Mouse (Mus musculus): Measurements from ENCODE around the gene Slc15a3. TPM values are rescaled to one million over a fixed set of nuclear protein-coding genes. Genes with fewer than 3 reads are reported as not detected.

Slc15a3 gene
- polyA plus RNA-seq, 1 experiment from 2014 or later: 0.93 TPM

GRCm38 (mm10) chr19:10900315-10900714, 60.8 kb downstream of the Slc15a3 start:
- Histone ChIP-seq H3K4me1 (replicated peaks; ENCODE audit: insufficient read depth, low read length) (peaks cover 10% of the 10 kb centered on the region; the same call in 1 of the 2 replicates), H3K27ac (no peak overlapping the region), H3K9ac (ENCODE audit: low read depth, low read length) (no peak overlapping the region), H3K27me3 (ENCODE audit: insufficient read depth, low read length) (no peaks in the 10 kb centered on the region), H3K9me3 (replicated peaks; ENCODE audit: low read length) (no peaks in the 10 kb centered on the region), H3K4me3 (replicated peaks; ENCODE audit: low read depth, low read length) (no peak overlapping the region), H3K4me2 (ENCODE audit: low read length) (no peak overlapping the region), H3K36me3 (ENCODE audit: insufficient read depth, low read length) (peaks cover 63% of the 10 kb centered on the region)
- no peak for DNase-seq (ENCODE audit: low spot score)
- 81% methylated on average over 6 of the region's 6 CpGs for WGBS
- TF ChIP-seq CTCF (IDR thresholded peaks at IDR 0.05; ENCODE audit: low read depth): no peak
- ATAC-seq (replicated peaks; ENCODE audit: low FRiP score, low read depth): no peak

- H3K27ac ChIP-seq: no peak overlapping the region
- H3K9me3 ChIP-seq (replicated peaks; ENCODE audit: low read length): no peaks in the 10 kb centered on the region
- peaks cover 63% of the 10 kb centered on the region for H3K36me3 ChIP-seq (ENCODE audit: insufficient read depth, low read length)
- no peak overlapping the region for H3K4me2 ChIP-seq (ENCODE audit: low read length)
- no peak overlapping the region for H3K4me3 ChIP-seq (replicated peaks; ENCODE audit: low read depth, low read length)
- H3K27me3 ChIP-seq (ENCODE audit: insufficient read depth, low read length): no peaks in the 10 kb centered on the region
- ATAC-seq (replicated peaks; ENCODE audit: low FRiP score, low read depth): no peak
- no peak overlapping the region for H3K9ac ChIP-seq (ENCODE audit: low read depth, low read length)
- no peak for DNase-seq (ENCODE audit: low spot score)
- WGBS: 92% methylated on average over 5 of the region's 5 CpGs
- H3K4me1 ChIP-seq (replicated peaks; ENCODE audit: insufficient read depth, low read length): peaks cover 14% of the 10 kb centered on the region; the same call in 1 of the 2 replicates
- no peak for TF ChIP-seq CTCF (IDR thresholded peaks at IDR 0.05; ENCODE audit: low read depth)
These were observed 61.5 kb downstream of the Slc15a3 start for GRCm38 (mm10) chr19:10901046-10901445.

- Histone ChIP-seq H3K36me3 (ENCODE audit: insufficient read depth, low read length) (peaks cover 53% of the 10 kb centered on the region), H3K9ac (ENCODE audit: low read depth, low read length) (no peak overlapping the region), H3K4me1 (replicated peaks; ENCODE audit: insufficient read depth, low read length) (peaks cover 5% of the 10 kb centered on the region; the same call in 1 of the 2 replicates), H3K4me2 (ENCODE audit: low read length) (no peak overlapping the region), H3K27ac (peak overlapping the region; percentile 82; the same call in 1 of the 2 replicates), H3K27me3 (ENCODE audit: insufficient read depth, low read length) (no peaks in the 10 kb centered on the region), H3K4me3 (replicated peaks; ENCODE audit: low read depth, low read length) (no peak overlapping the region), H3K9me3 (replicated peaks; ENCODE audit: low read length) (no peaks in the 10 kb centered on the region)
- no peak for TF ChIP-seq CTCF (IDR thresholded peaks at IDR 0.05; ENCODE audit: low read depth)
- DNase-seq (ENCODE audit: low spot score) (no peak), ATAC-seq (replicated peaks; ENCODE audit: low FRiP score, low read depth) (no peak)
- 79% methylated on average over 5 of the region's 5 CpGs for whole genome bisulfite sequencing
These were observed 65.0 kb downstream of the Slc15a3 start for GRCm38 (mm10) chr19:10904512-10904911.

GRCm38 (mm10) chr19:10904927-10905727, 65.6 kb downstream of the Slc15a3 start:
- H3K27me3 ChIP-seq (ENCODE audit: insufficient read depth, low read length): no peaks in the 10 kb centered on the region
- H3K4me1 ChIP-seq (replicated peaks; ENCODE audit: insufficient read depth, low read length): peaks cover 5% of the 10 kb centered on the region; the same call in 1 of the 2 replicates
- 28% methylated on average over 7 of the region's 7 CpGs for WGBS
- no peaks in the 10 kb centered on the region for H3K9me3 ChIP-seq (replicated peaks; ENCODE audit: low read length)
- H3K27ac ChIP-seq: peak overlapping the region; percentile 82
- H3K4me2 ChIP-seq (ENCODE audit: low read length): no peak overlapping the region
- peak; percentile 95 for DNase-seq (ENCODE audit: low spot score)
- H3K36me3 ChIP-seq (ENCODE audit: insufficient read depth, low read length): peaks cover 47% of the 10 kb centered on the region
- H3K9ac ChIP-seq (ENCODE audit: low read depth, low read length): no peak overlapping the region
- peak; percentile 34; the same call in 1 of the 2 replicates for TF ChIP-seq CTCF (IDR thresholded peaks at IDR 0.05; ENCODE audit: low read depth)
- ATAC-seq (replicated peaks; ENCODE audit: low FRiP score, low read depth): peak; percentile 85
- H3K4me3 ChIP-seq (replicated peaks; ENCODE audit: low read depth, low read length): no peak overlapping the region

GRCm38 (mm10) chr19:10905728-10906000, 66.1 kb downstream of the Slc15a3 start:
- Histone ChIP-seq H3K4me2 (ENCODE audit: low read length) (no peak overlapping the region), H3K9me3 (replicated peaks; ENCODE audit: low read length) (no peaks in the 10 kb centered on the region), H3K4me1 (replicated peaks; ENCODE audit: insufficient read depth, low read length) (peaks cover 5% of the 10 kb centered on the region; the same call in 1 of the 2 replicates), H3K36me3 (ENCODE audit: insufficient read depth, low read length) (peaks cover 42% of the 10 kb centered on the region), H3K4me3 (replicated peaks; ENCODE audit: low read depth, low read length) (no peak overlapping the region), H3K9ac (ENCODE audit: low read depth, low read length) (no peak overlapping the region), H3K27ac (peak overlapping the region; percentile 82), H3K27me3 (ENCODE audit: insufficient read depth, low read length) (no peaks in the 10 kb centered on the region)
- no peak for TF ChIP-seq CTCF (IDR thresholded peaks at IDR 0.05; ENCODE audit: low read depth)
- 50% methylated on average over 5 of the region's 5 CpGs for WGBS
- ATAC-seq (replicated peaks; ENCODE audit: low FRiP score, low read depth) (no peak), DNase-seq (ENCODE audit: low spot score) (no peak)

- ATAC-seq (replicated peaks; ENCODE audit: low FRiP score, low read depth) (no peak), DNase-seq (ENCODE audit: low spot score) (peak; percentile 73)
- 58% methylated on average over 3 of the region's 3 CpGs for WGBS
- TF ChIP-seq CTCF (IDR thresholded peaks at IDR 0.05; ENCODE audit: low read depth): peak; percentile 88
- Histone ChIP-seq H3K9me3 (replicated peaks; ENCODE audit: low read length) (no peaks in the 10 kb centered on the region), H3K4me3 (replicated peaks; ENCODE audit: low read depth, low read length) (no peak overlapping the region), H3K36me3 (ENCODE audit: insufficient read depth, low read length) (peaks cover 22% of the 10 kb centered on the region), H3K27ac (no peak overlapping the region), H3K9ac (ENCODE audit: low read depth, low read length) (no peak overlapping the region), H3K4me2 (ENCODE audit: low read length) (no peak overlapping the region), H3K4me1 (replicated peaks; ENCODE audit: insufficient read depth, low read length) (peaks cover 5% of the 10 kb centered on the region; the same call in 1 of the 2 replicates), H3K27me3 (ENCODE audit: insufficient read depth, low read length) (no peaks in the 10 kb centered on the region)
These were observed 68.4 kb downstream of the Slc15a3 start for GRCm38 (mm10) chr19:10907891-10908290.

Other genes starting within 250 kb of the Slc15a3 start
- gene Ddb1, start 234.4 kb upstream of the Slc15a3 start, polyA plus RNA-seq (2015; fragmentation: Nextera tagmentation; extraction: Ambion mirVana): 205 and 225 TPM in 2 replicates
- gene Tkfc, start 234.1 kb upstream of the Slc15a3 start, polyA plus RNA-seq (2015; fragmentation: Nextera tagmentation; extraction: Ambion mirVana): 42.2 and 54.4 TPM in 2 replicates
- 2.7 and 3.0 TPM in 2 replicates for gene Vwce, start 205.5 kb upstream of the Slc15a3 start, polyA plus RNA-seq (2015; fragmentation: Nextera tagmentation; extraction: Ambion mirVana)
- 0.43 and 0.70 TPM in 2 replicates for gene Pga5, start 161.7 kb upstream of the Slc15a3 start, polyA plus RNA-seq (2015; fragmentation: Nextera tagmentation; extraction: Ambion mirVana)
- 32.1 and 35.5 TPM in 2 replicates for gene Vps37c, start 151.0 kb upstream of the Slc15a3 start, polyA plus RNA-seq (2015; fragmentation: Nextera tagmentation; extraction: Ambion mirVana)
- gene Cd5, start 100.7 kb upstream of the Slc15a3 start, polyA plus RNA-seq (2015; fragmentation: Nextera tagmentation; extraction: Ambion mirVana): 0.11 and 0.23 TPM in 2 replicates
- 0.05 TPM in 1 of 2 replicates, not detected in the other for gene Cd6, start 9.7 kb upstream of the Slc15a3 start, polyA plus RNA-seq (2015; fragmentation: Nextera tagmentation; extraction: Ambion mirVana)
- gene Tmem132a, start 30.2 kb downstream of the Slc15a3 start, polyA plus RNA-seq (2015; fragmentation: Nextera tagmentation; extraction: Ambion mirVana): 43.5 and 45.0 TPM in 2 replicates
- 87.0 and 89.6 TPM in 2 replicates for gene Tmem109, start 42.3 kb downstream of the Slc15a3 start, polyA plus RNA-seq (2015; fragmentation: Nextera tagmentation; extraction: Ambion mirVana)
- gene Prpf19, start 55.5 kb downstream of the Slc15a3 start, polyA plus RNA-seq (2015; fragmentation: Nextera tagmentation; extraction: Ambion mirVana): 30.6 and 35.2 TPM in 2 replicates
- gene Zp1, start 80.9 kb downstream of the Slc15a3 start, polyA plus RNA-seq (2015; fragmentation: Nextera tagmentation; extraction: Ambion mirVana): not detected in 2 replicates
- gene Ptgdr2, start 97.4 kb downstream of the Slc15a3 start, polyA plus RNA-seq (2015; fragmentation: Nextera tagmentation; extraction: Ambion mirVana): not detected in 2 replicates
- gene Ccdc86, start 109.5 kb downstream of the Slc15a3 start, polyA plus RNA-seq (2015; fragmentation: Nextera tagmentation; extraction: Ambion mirVana): 22.9 and 23.2 TPM in 2 replicates
- 0.22 and 0.45 TPM in 2 replicates for gene Ms4a10, start 134.9 kb downstream of the Slc15a3 start, polyA plus RNA-seq (2015; fragmentation: Nextera tagmentation; extraction: Ambion mirVana)
- gene Ms4a15, start 153.5 kb downstream of the Slc15a3 start, polyA plus RNA-seq (2015; fragmentation: Nextera tagmentation; extraction: Ambion mirVana): not detected in 2 replicates
- not detected in 2 replicates for gene Ms4a18, start 178.3 kb downstream of the Slc15a3 start, polyA plus RNA-seq (2015; fragmentation: Nextera tagmentation; extraction: Ambion mirVana)
- not detected in 2 replicates for gene Ms4a8a, start 241.4 kb downstream of the Slc15a3 start, polyA plus RNA-seq (2015; fragmentation: Nextera tagmentation; extraction: Ambion mirVana)

All from kidney, postnatal 0 days (tissue).